Mouse (Mus musculus): ENCODE data around the gene Gid4. TPM values are rescaled to one million over a fixed set of nuclear protein-coding genes. Genes with fewer than 3 reads are reported as not detected.

The Gid4 gene
- polyA plus RNA-seq, 1 experiment from 2014 or later: 17.1 TPM

DNA sequence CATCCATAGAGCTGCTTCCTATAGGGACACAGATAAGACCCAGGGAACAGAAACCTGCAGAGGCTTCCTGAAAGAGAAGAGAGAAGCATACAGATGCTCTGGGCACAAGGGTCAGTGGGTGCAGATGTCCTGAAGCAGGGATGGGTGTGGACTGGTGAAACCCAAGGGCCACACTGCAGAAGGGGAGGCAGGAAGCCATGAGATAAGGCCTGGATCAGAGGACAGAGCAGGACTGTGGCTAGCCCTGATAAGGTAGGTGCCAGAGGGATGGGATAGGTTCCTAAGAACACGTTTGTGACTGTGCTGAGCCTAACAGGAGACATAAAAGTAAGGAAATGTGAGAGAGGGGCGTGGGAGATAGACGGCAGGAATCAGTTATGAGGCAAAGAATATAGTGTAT is 69.3 kb downstream of the Gid4 start:
- Histone ChIP-seq H3K27me3 (ENCODE audit: insufficient read depth, poor library complexity, severe bottlenecking) (no peaks in the 10 kb centered on the region), H3K4me3 (no peak overlapping the region), H3K4me1 (peaks cover 6% of the 10 kb centered on the region), H3K27ac (no peak overlapping the region; the same call in 1 of the 2 replicates), H3K36me3 (no peaks in the 10 kb centered on the region), H3K9me3 (no peaks in the 10 kb centered on the region)
- DNase-seq (ENCODE audit: low spot score): peak; percentile 92
- WGBS: 45% methylated on average over 3 of the region's 3 CpGs

- no peaks in the 10 kb centered on the region for H3K4me1 ChIP-seq
- DNase-seq (ENCODE audit: low spot score): no peak
- H3K9me3 ChIP-seq: no peaks in the 10 kb centered on the region
- no peak overlapping the region for H3K4me3 ChIP-seq
- peaks cover 41% of the 10 kb centered on the region for H3K27me3 ChIP-seq (ENCODE audit: insufficient read depth, poor library complexity, severe bottlenecking)
- H3K27ac ChIP-seq: no peak overlapping the region
- WGBS: 81% methylated on average over 5 of the region's 5 CpGs
- no peaks in the 10 kb centered on the region for H3K36me3 ChIP-seq
Measured at GRCm38 (mm10) chr11:60492726-60493125, 75.8 kb downstream of the Gid4 start.

DNA sequence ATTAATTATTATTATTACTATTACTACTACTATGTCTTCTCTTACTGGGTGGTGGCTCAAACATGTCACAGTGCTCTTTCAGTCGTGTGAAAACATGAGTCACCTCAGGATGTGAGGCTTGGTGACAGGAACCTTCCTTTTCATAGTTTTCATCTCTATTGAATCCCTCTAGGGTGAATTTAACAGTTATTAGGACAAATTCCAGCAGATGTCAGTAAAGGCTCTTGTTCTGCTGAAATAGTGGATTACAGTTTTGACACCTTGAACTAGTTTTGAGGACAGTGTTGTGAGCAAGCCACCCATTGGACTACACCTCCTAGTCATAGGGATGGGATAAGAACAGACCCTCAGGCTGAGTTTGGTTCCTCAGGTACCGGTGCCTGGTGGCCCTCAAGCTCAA is 78.7 kb downstream of the Gid4 start:
- DNase-seq (ENCODE audit: low spot score): no peak
- H3K27ac ChIP-seq: no peak overlapping the region
- no peaks in the 10 kb centered on the region for H3K36me3 ChIP-seq
- H3K9me3 ChIP-seq: no peaks in the 10 kb centered on the region
- 63% methylated on average over 2 of the region's 2 CpGs for WGBS
- H3K27me3 ChIP-seq (ENCODE audit: insufficient read depth, poor library complexity, severe bottlenecking): peaks cover 52% of the 10 kb centered on the region
- H3K4me3 ChIP-seq: no peak overlapping the region
- no peaks in the 10 kb centered on the region for H3K4me1 ChIP-seq

Other genes starting within 250 kb of the Gid4 start
- gene Srebf1, start 194.6 kb upstream of the Gid4 start, polyA plus RNA-seq (2016; fragmentation: Nextera tagmentation; extraction: Ambion mirVana): 38.2 and 40.3 TPM in 2 replicates
- 19.3 and 28.4 TPM in 2 replicates for gene Tom1l2, start 64.2 kb upstream of the Gid4 start, polyA plus RNA-seq (2016; fragmentation: Nextera tagmentation; extraction: Ambion mirVana)
- gene Drc3, start 63.8 kb upstream of the Gid4 start, polyA plus RNA-seq (2016; fragmentation: Nextera tagmentation; extraction: Ambion mirVana): 1.0 and 2.0 TPM in 2 replicates
- gene Atpaf2, start 1.3 kb downstream of the Gid4 start, polyA plus RNA-seq (2016; fragmentation: Nextera tagmentation; extraction: Ambion mirVana): 61.7 and 63.8 TPM in 2 replicates
- 87.6 and 112 TPM in 2 replicates for gene Drg2, start 37.4 kb downstream of the Gid4 start, polyA plus RNA-seq (2016; fragmentation: Nextera tagmentation; extraction: Ambion mirVana)
- 0.25 and 0.28 TPM in 2 replicates for gene Myo15, start 52.2 kb downstream of the Gid4 start, polyA plus RNA-seq (2016; fragmentation: Nextera tagmentation; extraction: Ambion mirVana)
- gene Alkbh5, start 119.2 kb downstream of the Gid4 start, polyA plus RNA-seq (2016; fragmentation: Nextera tagmentation; extraction: Ambion mirVana): 32.5 and 38.6 TPM in 2 replicates